Mouse (Mus musculus) CD4-positive, CD25-positive, alpha-beta regulatory T cell, adult 2 months (primary cell): ENCODE data around the gene Igsf3.

ENCODE experiments used
- DNase-seq: peaks from one replicate; pipeline ENCODE4 v3.0.0-alpha.2; 2012; ENCODE audit warnings: low read depth, low spot score

Igsf3 gene

GRCm38 (mm10) chr3:101501611-101502010 lies 124.7 kb downstream of the Igsf3 start:
- no peak for DNase-seq

- DNase-seq: no peak
These were observed 125.3 kb downstream of the Igsf3 start for GRCm38 (mm10) chr3:101502086-101502760.

GRCm38 (mm10) chr3:101506179-101506578 lies 129.3 kb downstream of the Igsf3 start:
- peak; percentile 68 for DNase-seq

GRCm38 (mm10) chr3:101506970-101507702 lies 130.3 kb downstream of the Igsf3 start:
- DNase-seq: no peak

- no peak for DNase-seq
These were observed 130.9 kb downstream of the Igsf3 start for GRCm38 (mm10) chr3:101507766-101508165.

- DNase-seq: no peak
These were observed 133.0 kb downstream of the Igsf3 start for GRCm38 (mm10) chr3:101509707-101510544.

- DNase-seq: no peak
These were observed 133.7 kb downstream of the Igsf3 start for GRCm38 (mm10) chr3:101510632-101511031.
